Mouse (Mus musculus) stomach, embryonic 16.5 days (tissue): Measurements from ENCODE around the gene Lgi1. TPM values are rescaled to one million over a fixed set of nuclear protein-coding genes. Genes with fewer than 3 reads are reported as not detected.
A peak's percentile ranks its signal among the peaks of the same experiment; 100 is the strongest.

Experiments used
- ATAC-seq: fragments of 200-750 bp; cut with Nextera tagmentation; 2 replicates; pipeline ENCODE4 v1.8.0; 2017; ENCODE audit warnings: moderate number of reproducible peaks, moderate TSS enrichment; ENCODE audit not compliant: insufficient read depth, low FRiP score
- H3K27ac ChIP-seq: fragments of 300-500 bp; sonication (generic); 2 replicates; pipeline ENCODE4 v1.5.1; 2014; ENCODE audit warnings: low read length
- H3K27me3 ChIP-seq: fragments of 300-500 bp; sonication (generic); 2 replicates; pipeline ENCODE4 v1.6.1; 2014; ENCODE audit warnings: low read length, control low read depth, mixed read lengths; ENCODE audit not compliant: control insufficient read depth, insufficient read depth
- H3K36me3 ChIP-seq: fragments of 300-500 bp; sonication (generic); 2 replicates; pipeline ENCODE4 v1.6.1; 2014; ENCODE audit warnings: low read length; ENCODE audit not compliant: control insufficient read depth, insufficient read depth
- H3K4me1 ChIP-seq: fragments of 300-500 bp; sonication (generic); 2 replicates; pipeline ENCODE4 v1.6.1; 2014; ENCODE audit warnings: low read length, control low read depth, mixed read lengths; ENCODE audit not compliant: control insufficient read depth, insufficient read depth
- H3K4me2 ChIP-seq: fragments of 300-500 bp; sonication (generic); 2 replicates; pipeline ENCODE4 v1.6.1; 2014; ENCODE audit warnings: low read depth, low read length, mixed read lengths
- H3K4me3 ChIP-seq: fragments of 300-500 bp; sonication (generic); replicated peaks from 2 replicates; pipeline ENCODE4 v1.5.1; 2014; ENCODE audit warnings: mild to moderate bottlenecking, low read length
- H3K9ac ChIP-seq: fragments of 300-500 bp; sonication (generic); 2 replicates; pipeline ENCODE4 v1.6.1; 2014; ENCODE audit warnings: low read length
- H3K9me3 ChIP-seq: fragments of 300-500 bp; sonication (generic); replicated peaks from 2 replicates; pipeline ENCODE4 v1.6.1; 2016; ENCODE audit warnings: low read length, control low read depth; ENCODE audit not compliant: control insufficient read depth
- WGBS: fragments of 180-500 bp; shearing (Covaris S2); extraction: QIAGEN DNeasy Blood & Tissue Kit; methylation state at CpG from one replicate; pipeline ENCODE4 v1.1.7; 2014; 5-methylcytosine and 5-hydroxymethylcytosine counted together
- polyA plus RNA-seq: library from polyadenylated mRNA; unstranded; fragments of >200 nt; fragmentation: Nextera tagmentation; extraction: Ambion mirVana; gene quantifications from 2 replicates; pipeline ENCODE4 v1.2.1, GENCODE M21; 2015

Lgi1 gene
- polyA plus RNA-seq, 1 experiment from 2014 or later, result 1.6 TPM

- H3K9ac ChIP-seq, result no peak overlapping the region
- no peak overlapping the region for H3K4me3 ChIP-seq
- no peak overlapping the region for H3K4me2 ChIP-seq
- no peaks in the 10 kb centered on the region for H3K36me3 ChIP-seq
- H3K27ac ChIP-seq, result no peak overlapping the region
- WGBS, result 41% methylated on average over 13 of the region's 13 CpGs
- no peaks in the 10 kb centered on the region for H3K4me1 ChIP-seq
- no peak for ATAC-seq
- no peaks in the 10 kb centered on the region for H3K27me3 ChIP-seq
- H3K9me3 ChIP-seq, result no peaks in the 10 kb centered on the region
Observed at GRCm38 (mm10) chr19:38348271-38349012, 84.1 kb downstream of the Lgi1 start.

- H3K27ac ChIP-seq, result no peak overlapping the region
- 82% methylated on average over 5 of the region's 5 CpGs for WGBS
Observed at GRCm38 (mm10) chr19:38349013-38349341, 84.6 kb downstream of the Lgi1 start.

GRCm38 (mm10) chr19:38351202-38351601 lies 86.9 kb downstream of the Lgi1 start:
- Histone ChIP-seq H3K9ac (no peak overlapping the region), H3K4me2 (no peak overlapping the region), H3K4me3 (no peak overlapping the region), H3K4me1 (no peaks in the 10 kb centered on the region), H3K36me3 (no peaks in the 10 kb centered on the region), H3K9me3 (no peaks in the 10 kb centered on the region), H3K27ac (no peak overlapping the region), H3K27me3 (no peaks in the 10 kb centered on the region)
- no peak for ATAC-seq
- WGBS, result 68% methylated on average over 2 of the region's 2 CpGs

More at GRCm38 (mm10) chr19:38349013-38349341, 84.6 kb downstream of the Lgi1 start:
- no peak for ATAC-seq
- H3K9me3 ChIP-seq, result no peaks in the 10 kb centered on the region
- no peak overlapping the region for H3K4me3 ChIP-seq
- H3K27me3 ChIP-seq, result no peaks in the 10 kb centered on the region
- no peak overlapping the region for H3K9ac ChIP-seq
- no peak overlapping the region for H3K4me2 ChIP-seq
- no peaks in the 10 kb centered on the region for H3K36me3 ChIP-seq
- no peaks in the 10 kb centered on the region for H3K4me1 ChIP-seq

GRCm38 (mm10) chr19:38351728-38352127 lies 87.4 kb downstream of the Lgi1 start:
- H3K4me2 ChIP-seq, result no peak overlapping the region

DNA sequence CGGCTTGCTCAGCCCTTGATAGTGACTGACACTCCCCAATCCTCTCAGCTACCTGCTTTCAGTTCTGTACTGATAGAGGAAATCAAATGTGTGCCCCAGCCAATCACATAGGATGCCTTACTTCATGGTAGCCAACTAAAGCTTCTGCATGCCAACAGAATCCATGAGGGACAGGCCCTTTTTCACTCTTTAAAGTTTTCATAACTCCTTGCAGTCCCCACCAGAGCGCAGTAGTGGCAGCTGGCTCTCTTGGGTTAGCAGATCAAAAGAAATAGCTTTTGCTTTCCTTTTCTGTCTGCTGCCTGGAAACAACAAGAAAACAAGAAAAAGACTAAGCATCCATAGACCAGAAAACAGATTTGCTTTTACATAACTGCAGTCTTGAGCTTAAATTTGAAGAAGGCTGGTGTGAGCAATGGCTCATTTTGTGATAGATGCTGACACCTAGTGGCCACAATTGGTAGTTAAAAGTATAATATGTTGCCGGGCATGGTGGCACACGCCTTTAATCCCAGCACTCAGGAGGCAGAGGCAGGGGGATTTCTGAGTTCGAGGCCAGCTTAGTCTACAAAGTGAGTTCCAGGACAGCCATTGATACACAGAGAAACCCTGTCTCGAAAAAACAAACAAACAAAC lies 88.3 kb downstream of the Lgi1 start:
- H3K27me3 ChIP-seq, result no peaks in the 10 kb centered on the region
- ATAC-seq, result peak; percentile 56; the same call in 1 of the 2 replicates
- no peak overlapping the region for H3K4me2 ChIP-seq
- no peaks in the 10 kb centered on the region for H3K4me1 ChIP-seq
- no peaks in the 10 kb centered on the region for H3K9me3 ChIP-seq
- H3K4me3 ChIP-seq, result no peak overlapping the region
- 35% methylated on average over 6 of the region's 6 CpGs for WGBS
- no peak overlapping the region for H3K9ac ChIP-seq
- H3K36me3 ChIP-seq, result no peaks in the 10 kb centered on the region
- no peak overlapping the region for H3K27ac ChIP-seq

More at GRCm38 (mm10) chr19:38351728-38352127, 87.4 kb downstream of the Lgi1 start:
- 72% methylated on average over 3 of the region's 3 CpGs for WGBS
- Histone ChIP-seq H3K4me3 (no peak overlapping the region), H3K27ac (no peak overlapping the region), H3K9ac (no peak overlapping the region), H3K9me3 (no peaks in the 10 kb centered on the region), H3K27me3 (no peaks in the 10 kb centered on the region), H3K4me1 (no peaks in the 10 kb centered on the region), H3K36me3 (no peaks in the 10 kb centered on the region)
- ATAC-seq, result no peak; the same call in 1 of the 2 replicates

DNA sequence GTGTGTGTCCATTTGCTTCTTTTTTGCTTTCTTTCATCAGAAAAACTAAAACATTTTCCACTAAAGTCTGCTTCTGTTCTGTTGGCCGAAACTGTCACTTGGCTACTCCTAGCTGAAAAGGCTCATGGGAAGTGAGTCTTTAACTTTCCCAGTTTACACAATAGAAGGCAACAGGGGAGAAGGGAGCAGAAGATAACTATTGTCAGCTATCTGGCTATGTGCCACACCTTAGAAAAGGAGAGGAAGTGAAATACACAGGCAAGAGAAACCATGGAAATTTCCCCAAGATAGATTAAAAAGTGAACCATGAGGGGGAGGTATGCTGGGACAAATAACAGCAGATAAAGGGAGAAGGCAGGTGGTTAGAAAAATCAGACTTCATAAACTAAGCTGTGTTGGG lies 89.9 kb downstream of the Lgi1 start:
- H3K4me3 ChIP-seq, result no peak overlapping the region
- WGBS, result 94% methylated on average over 1 of the region's 1 CpGs
- ATAC-seq, result no peak

DNA sequence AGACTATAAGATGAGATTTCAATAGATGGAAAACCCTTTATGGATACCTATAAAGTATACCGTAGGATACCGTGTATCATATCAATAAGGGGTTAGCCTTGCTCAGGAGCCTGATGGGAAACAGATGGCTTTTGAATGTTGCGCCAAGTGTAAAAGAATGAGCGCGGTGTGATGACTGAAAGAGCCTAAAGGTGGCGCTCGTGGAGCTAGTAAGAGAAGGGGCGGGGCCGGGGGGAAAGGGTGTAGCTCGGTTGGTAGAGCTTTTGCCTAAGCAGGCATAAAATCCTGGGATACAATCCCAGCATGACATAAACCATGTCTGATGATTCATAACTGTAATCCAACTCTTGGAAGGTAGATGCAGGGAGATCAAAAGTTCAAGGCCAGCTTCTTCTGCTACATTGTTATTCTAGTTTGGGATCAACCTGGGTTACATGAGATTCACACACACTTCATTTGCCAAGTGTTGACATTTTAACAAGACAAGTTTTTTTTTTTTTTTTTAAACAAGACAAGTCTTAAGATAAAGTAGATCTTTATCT lies 90.6 kb downstream of the Lgi1 start:
- no peaks in the 10 kb centered on the region for H3K27me3 ChIP-seq
- no peaks in the 10 kb centered on the region for H3K36me3 ChIP-seq
- H3K4me3 ChIP-seq, result no peak overlapping the region
- 63% methylated on average over 10 of the region's 10 CpGs for WGBS
- no peaks in the 10 kb centered on the region for H3K4me1 ChIP-seq
- no peak overlapping the region for H3K4me2 ChIP-seq
- no peak overlapping the region for H3K9ac ChIP-seq
- no peaks in the 10 kb centered on the region for H3K9me3 ChIP-seq
- no peak overlapping the region for H3K27ac ChIP-seq
- no peak for ATAC-seq

More for the DNA sequence above, 89.9 kb downstream of the Lgi1 start:
- Histone ChIP-seq H3K27ac (no peak overlapping the region), H3K9me3 (no peaks in the 10 kb centered on the region), H3K4me1 (no peaks in the 10 kb centered on the region), H3K9ac (no peak overlapping the region), H3K27me3 (no peaks in the 10 kb centered on the region), H3K36me3 (no peaks in the 10 kb centered on the region), H3K4me2 (no peak overlapping the region)

DNA sequence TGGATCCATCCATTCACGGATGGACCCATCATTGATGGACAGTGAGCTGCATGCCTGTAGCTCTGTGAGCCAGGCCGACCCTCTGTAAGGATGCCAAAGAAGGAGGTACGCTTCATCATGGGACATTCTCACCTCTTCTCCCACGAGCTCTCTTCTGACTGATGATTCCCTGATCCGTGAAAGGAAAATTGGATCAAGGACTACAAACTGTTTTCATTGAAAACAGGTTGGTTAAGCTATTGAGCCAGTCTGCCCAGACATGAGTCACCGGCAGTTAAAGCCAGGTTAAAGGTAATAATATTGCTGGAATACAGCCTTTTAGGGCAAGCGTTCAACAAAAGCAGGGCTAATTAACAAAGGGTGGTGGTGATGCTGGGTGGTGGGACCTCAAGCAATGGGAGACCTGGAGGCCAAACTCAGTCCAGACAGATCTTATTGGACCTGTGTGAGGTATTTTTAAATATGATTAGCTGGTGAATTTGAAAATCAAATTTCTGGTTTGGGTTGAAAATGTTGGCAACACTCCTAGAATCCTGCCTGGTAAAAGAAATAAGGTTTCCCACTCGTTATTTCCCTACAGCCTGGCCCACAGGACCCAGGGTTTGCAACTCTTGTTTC lies 92.0 kb downstream of the Lgi1 start:
- Histone ChIP-seq H3K9me3 (no peaks in the 10 kb centered on the region), H3K27me3 (no peaks in the 10 kb centered on the region), H3K4me3 (no peak overlapping the region), H3K4me2 (no peak overlapping the region), H3K27ac (no peak overlapping the region), H3K36me3 (no peaks in the 10 kb centered on the region), H3K9ac (no peak overlapping the region), H3K4me1 (no peaks in the 10 kb centered on the region)
- ATAC-seq, result no peak
- WGBS, result 74% methylated on average over 8 of the region's 8 CpGs
